ENCODE assay signal across 9 mouse cellular contexts in genomic region chr11:67570947-67571346, GRCm38 (mm10).
DNase-seq lines count a peak whose midpoint lies in the region; ATAC-seq lines count a peak whose summit lies in the region.
"Had no signal": no experiment of that assay in that cellular context is flagged by ENCODE, and none has a peak within 500 bp of the region (broad histone marks: within the 10 kb centered on the region; RNA-seq: fewer than 3 reads in every experiment).

No protein-coding gene starts in this region.

- no peak overlapping the region for H3K4me3 ChIP-seq in neural tube, embryonic 15.5 days (replicated peaks)
- H3K4me3 ChIP-seq: neural tube, embryonic 12.5 days had no signal

- H3K27ac ChIP-seq in neural tube, embryonic 15.5 days (replicated peaks): no peak overlapping the region; the same call in 1 of the 2 replicates
- H3K27ac ChIP-seq: neural tube, embryonic 12.5 days had no signal

- WGBS in neural tube, embryonic 15.5 days: 27% methylated on average over 8 of the region's 8 CpGs

- no peak for ATAC-seq in neural tube, embryonic 15.5 days (ENCODE audit: low FRiP score)

- H3K4me2 ChIP-seq in neural tube, embryonic 15.5 days: no peak overlapping the region
- H3K4me2 ChIP-seq: neural tube, embryonic 12.5 days had no signal

- H3K36me3 ChIP-seq in neural tube, embryonic 15.5 days: no peaks in the 10 kb centered on the region
- H3K36me3 ChIP-seq: neural tube, embryonic 12.5 days had no signal

- H3K9ac ChIP-seq in neural tube, embryonic 15.5 days (replicated peaks): no peak overlapping the region
- H3K9ac ChIP-seq: neural tube, embryonic 12.5 days had no signal

- peaks cover 11% of the 10 kb centered on the region for H3K4me1 ChIP-seq in neural tube, embryonic 15.5 days

- intact Hi-C loops in left cerebral cortex, postnatal 4 days (cut with DNase I): no loop called here
- intact Hi-C loops in gastrocnemius, postnatal 14 days (cut with DNase I; ENCODE audit: low total_unique reads): no loop called here
- intact Hi-C loops in left cerebral cortex, postnatal 25 days (cut with DNase I): no loop called here

- peak; percentile 68 for DNase-seq in left cerebral cortex, adult 11 months (ENCODE audit: low spot score)
- DNase-seq in left cerebral cortex, postnatal 4 days: no peak
- peak; percentile 66 for DNase-seq in gastrocnemius, postnatal 14 days
- peak; percentile 64 to 83 for DNase-seq in left cerebral cortex, postnatal 25 days (ENCODE audit: low spot score in 2 of 2)
- peak; percentile 81 for DNase-seq in skeletal muscle tissue, adult 2 months (ENCODE audit: low read depth, low spot score)
- DNase-seq in cerebellum, adult 9-10 months: no peak
- DNase-seq in cerebellum, adult 9-11 months: no peak

- no peaks in the 10 kb centered on the region for H3K27me3 ChIP-seq in neural tube, embryonic 15.5 days (replicated peaks)
- H3K27me3 ChIP-seq: neural tube, embryonic 12.5 days had no signal

- H3K9me3 ChIP-seq in neural tube, embryonic 15.5 days (replicated peaks): no peaks in the 10 kb centered on the region
- H3K9me3 ChIP-seq: neural tube, embryonic 12.5 days had no signal

Comparison
In these comparisons a context has a peak if more than half of its experiments do, and no peak if none do; other contexts are left out.
1. DNase-seq: peak in left cerebral cortex, adult 11 months (single experiment), gastrocnemius, postnatal 14 days (single experiment), left cerebral cortex, postnatal 25 days (2 of 2) and skeletal muscle tissue, adult 2 months (single experiment); none in left cerebral cortex, postnatal 4 days (single experiment), cerebellum, adult 9-10 months (single experiment) and cerebellum, adult 9-11 months (single experiment).